Mouse (Mus musculus): ENCODE measurements around the gene Vps37b. TPM values are rescaled to one million over a fixed set of nuclear protein-coding genes. Genes with fewer than 3 reads are reported as not detected.

The Vps37b gene
- polyA plus RNA-seq, 1 experiment from 2014 or later, result 16.7 TPM

DNA sequence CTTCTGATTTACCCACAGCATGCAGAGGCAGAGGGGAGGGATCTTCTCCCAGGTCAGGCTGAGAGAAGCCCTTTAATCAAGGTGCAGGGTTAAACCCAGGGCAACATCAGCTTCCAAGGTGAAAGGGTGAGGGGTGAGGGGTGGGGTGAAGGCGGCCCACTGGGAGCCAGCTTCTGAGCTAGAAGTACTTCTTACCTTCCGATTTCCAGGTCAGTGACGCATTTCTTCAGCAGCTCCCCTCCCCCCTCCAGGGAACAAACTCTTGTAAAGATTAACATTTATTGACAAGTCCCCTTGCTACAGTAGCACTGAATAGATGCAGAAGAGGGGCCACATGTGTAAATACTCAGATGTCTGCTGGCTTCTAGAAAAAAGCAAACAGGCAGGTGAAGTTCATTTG, 54.8 kb downstream of the Vps37b start:
- peak overlapping the region; percentile 75; the same call in 1 of the 2 replicates for H3K4me2 ChIP-seq (replicated peaks; ENCODE audit: low read depth)
- no peak for ATAC-seq
- H3K4me3 ChIP-seq (ENCODE audit: low read depth, low read length), result no peak overlapping the region
- no peaks in the 10 kb centered on the region for H3K27me3 ChIP-seq (replicated peaks; ENCODE audit: control insufficient read depth, insufficient read depth, low read length)
- no peak overlapping the region for H3K9ac ChIP-seq (ENCODE audit: low read depth, low read length)
- peaks cover 15% of the 10 kb centered on the region; the same call in 1 of the 2 replicates for H3K4me1 ChIP-seq (replicated peaks; ENCODE audit: control insufficient read depth, insufficient read depth, low read length)
- TF ChIP-seq CTCF (IDR thresholded peaks at IDR 0.05; ENCODE audit: low read depth), result no peak
- 23% methylated on average over 3 of the region's 3 CpGs for WGBS
- H3K9me3 ChIP-seq (ENCODE audit: control insufficient read depth), result no peaks in the 10 kb centered on the region
- H3K36me3 ChIP-seq (ENCODE audit: control insufficient read depth, insufficient read depth), result no peaks in the 10 kb centered on the region
- peak overlapping the region; percentile 71 for H3K27ac ChIP-seq (ENCODE audit: low read depth, low read length)

DNA sequence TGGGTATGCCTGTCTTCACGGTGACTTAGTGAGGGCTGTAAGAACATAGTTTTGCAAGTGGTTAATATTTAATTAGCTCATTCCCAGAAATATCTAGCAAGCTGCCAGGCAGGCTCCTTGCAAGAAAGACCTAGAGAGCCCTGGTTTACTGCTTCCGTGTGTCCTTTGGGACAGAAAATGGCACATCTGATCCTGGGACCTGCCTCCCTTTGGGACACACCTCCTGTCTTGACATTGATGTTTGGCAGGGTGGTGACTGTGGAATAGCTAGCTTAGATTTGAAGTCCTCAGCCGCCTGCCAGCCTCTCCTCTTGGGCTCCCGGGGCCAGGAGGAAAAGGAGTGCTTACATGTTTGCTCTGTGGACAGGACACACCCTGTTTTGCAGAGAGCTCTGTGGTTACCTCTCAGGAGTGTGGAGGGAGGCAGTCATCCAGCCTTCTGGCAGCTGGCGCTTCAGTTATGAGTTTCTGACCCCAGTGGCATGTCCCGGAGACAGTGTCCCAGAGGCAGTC, 56.3 kb downstream of the Vps37b start:
- Histone ChIP-seq H3K36me3 (ENCODE audit: control insufficient read depth, insufficient read depth) (no peaks in the 10 kb centered on the region), H3K4me3 (ENCODE audit: low read depth, low read length) (peak overlapping the region; percentile 50; the same call in 1 of the 2 replicates), H3K4me2 (replicated peaks; ENCODE audit: low read depth) (peak overlapping the region; percentile 75), H3K9ac (ENCODE audit: low read depth, low read length) (no peak overlapping the region), H3K27me3 (replicated peaks; ENCODE audit: control insufficient read depth, insufficient read depth, low read length) (no peaks in the 10 kb centered on the region), H3K9me3 (ENCODE audit: control insufficient read depth) (no peaks in the 10 kb centered on the region), H3K27ac (ENCODE audit: low read depth, low read length) (peak overlapping the region; percentile 78), H3K4me1 (replicated peaks; ENCODE audit: control insufficient read depth, insufficient read depth, low read length) (0 out of 2 replicates have a peak, but pooled peaks cover 10% of the 10 kb centered on the region)
- TF ChIP-seq CTCF (IDR thresholded peaks at IDR 0.05; ENCODE audit: low read depth), result no peak
- peak; percentile 52 for ATAC-seq
- WGBS, result 28% methylated on average over 6 of the region's 6 CpGs

DNA sequence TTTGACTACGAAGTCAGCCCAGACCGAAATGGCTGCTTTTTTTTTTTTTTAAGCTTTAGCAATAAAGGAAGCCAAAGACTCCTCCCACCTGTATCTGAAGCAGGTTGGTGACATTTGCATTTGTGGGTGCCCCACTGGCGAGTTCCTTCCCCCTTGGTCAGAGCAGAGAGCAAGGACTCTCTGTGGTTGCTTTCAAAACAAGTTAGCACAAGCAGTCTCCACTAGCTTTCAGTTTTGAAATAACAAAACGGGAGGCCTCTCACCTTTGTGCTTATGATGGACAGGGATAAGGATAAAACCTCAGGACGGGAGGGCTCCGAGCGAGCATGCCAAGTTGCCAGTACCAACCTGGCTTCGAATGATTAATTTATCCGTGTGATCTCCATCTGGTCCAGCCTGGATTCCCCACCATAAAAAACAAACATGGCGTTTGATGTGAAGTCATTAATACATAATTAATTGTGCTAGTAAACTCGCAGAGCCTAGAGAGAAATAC, 57.4 kb downstream of the Vps37b start:
- H3K9me3 ChIP-seq (ENCODE audit: control insufficient read depth), result no peaks in the 10 kb centered on the region
- H3K9ac ChIP-seq (ENCODE audit: low read depth, low read length), result peak overlapping the region; percentile 70; the same call in 1 of the 2 replicates
- H3K4me2 ChIP-seq (replicated peaks; ENCODE audit: low read depth), result peak overlapping the region; percentile 75
- H3K4me3 ChIP-seq (ENCODE audit: low read depth, low read length), result peak overlapping the region; percentile 50
- 0 out of 2 replicates have a peak, but pooled peaks cover 10% of the 10 kb centered on the region for H3K4me1 ChIP-seq (replicated peaks; ENCODE audit: control insufficient read depth, insufficient read depth, low read length)
- H3K36me3 ChIP-seq (ENCODE audit: control insufficient read depth, insufficient read depth), result no peaks in the 10 kb centered on the region
- H3K27me3 ChIP-seq (replicated peaks; ENCODE audit: control insufficient read depth, insufficient read depth, low read length), result no peaks in the 10 kb centered on the region
- TF ChIP-seq CTCF (IDR thresholded peaks at IDR 0.05; ENCODE audit: low read depth), result no peak
- H3K27ac ChIP-seq (ENCODE audit: low read depth, low read length), result peak overlapping the region; percentile 90
- no peak for ATAC-seq
- WGBS, result 20% methylated on average over 11 of the region's 11 CpGs

DNA sequence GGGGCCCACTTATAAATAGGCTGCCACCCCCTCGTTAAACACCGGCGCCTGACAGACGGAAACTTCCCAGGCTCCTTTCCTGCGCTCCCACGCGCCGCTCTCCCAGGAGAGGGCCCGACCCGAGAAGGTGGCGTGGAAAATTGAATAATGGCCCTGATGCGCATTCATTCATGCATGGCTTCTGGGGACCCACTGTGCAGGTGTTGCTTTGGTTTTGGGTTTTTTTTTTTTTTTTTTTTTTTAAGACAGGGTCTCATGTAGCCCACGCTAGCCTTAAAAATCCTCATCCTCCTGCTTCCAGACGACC, 57.9 kb downstream of the Vps37b start:
- TF ChIP-seq CTCF (IDR thresholded peaks at IDR 0.05; ENCODE audit: low read depth), result no peak
- Histone ChIP-seq H3K4me3 (ENCODE audit: low read depth, low read length) (peak overlapping the region; percentile 50), H3K9ac (ENCODE audit: low read depth, low read length) (peak overlapping the region; percentile 70), H3K9me3 (ENCODE audit: control insufficient read depth) (no peaks in the 10 kb centered on the region), H3K27ac (ENCODE audit: low read depth, low read length) (peak overlapping the region; percentile 90), H3K4me2 (replicated peaks; ENCODE audit: low read depth) (peak overlapping the region; percentile 75), H3K4me1 (replicated peaks; ENCODE audit: control insufficient read depth, insufficient read depth, low read length) (0 out of 2 replicates have a peak, but pooled peaks cover 10% of the 10 kb centered on the region), H3K27me3 (replicated peaks; ENCODE audit: control insufficient read depth, insufficient read depth, low read length) (no peaks in the 10 kb centered on the region), H3K36me3 (ENCODE audit: control insufficient read depth, insufficient read depth) (no peaks in the 10 kb centered on the region)
- no peak for ATAC-seq
- WGBS, result under 1% methylated on average over 14 of the region's 14 CpGs

DNA sequence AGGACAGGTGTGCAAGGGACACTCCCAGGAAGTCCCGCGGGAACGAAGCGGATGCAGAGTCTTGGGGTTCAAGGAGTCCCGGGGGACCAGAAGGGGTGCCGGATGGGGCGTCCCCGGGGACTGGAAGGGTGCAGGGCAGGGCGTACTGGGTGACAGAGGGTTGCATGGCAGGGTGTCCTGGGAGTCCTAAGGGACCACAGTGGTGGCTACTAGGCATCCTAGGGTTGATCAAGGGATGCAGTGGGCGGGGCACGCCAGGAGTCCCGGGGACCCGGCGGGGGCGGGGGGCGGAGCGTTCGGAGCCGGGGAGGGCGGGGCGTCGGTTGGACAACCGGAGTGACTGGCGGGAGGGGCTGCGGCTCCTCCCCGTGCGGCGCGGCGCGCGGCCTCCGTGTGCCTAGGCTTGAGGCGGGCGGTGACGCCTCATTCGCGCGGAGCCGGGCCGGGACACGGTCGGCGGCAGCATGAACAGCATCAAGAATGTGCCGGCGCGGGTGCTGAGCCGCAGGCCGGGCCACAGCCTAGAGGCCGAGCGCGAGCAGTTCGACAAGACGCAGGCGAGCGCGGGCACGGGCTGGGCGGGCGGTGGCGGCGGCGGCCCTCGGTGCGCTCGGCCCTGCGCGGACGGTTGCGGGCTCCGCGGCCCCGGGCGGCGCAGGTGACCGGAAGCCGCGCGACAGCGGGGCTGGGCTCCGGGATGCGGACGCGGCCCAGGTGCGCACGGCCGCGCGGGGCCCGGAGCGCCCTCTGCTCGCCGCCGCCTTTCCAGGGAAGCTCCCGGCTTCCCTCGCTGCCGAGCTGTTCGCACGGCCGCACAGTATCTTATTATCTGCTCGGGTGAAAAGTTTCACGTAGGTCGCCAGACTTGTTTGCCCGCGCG, 58.5 kb downstream of the Vps37b start, which contains the start of gene Hip1r:
Gene Hip1r (plus strand): TSS at position 330 of the 880 bp plus-strand sequence.
- peak within 1 kb of the TSS; percentile 50 for H3K4me3 ChIP-seq (ENCODE audit: low read depth, low read length)
- WGBS, result under 1% methylated on average over 87 of the region's 106 CpGs
- 0 out of 2 replicates have a peak, but pooled peaks cover 10% of the 10 kb centered on the region for H3K4me1 ChIP-seq (replicated peaks; ENCODE audit: control insufficient read depth, insufficient read depth, low read length)
- no peaks in the 10 kb centered on the region for H3K9me3 ChIP-seq (ENCODE audit: control insufficient read depth)
- ATAC-seq, result peak; percentile 65
- no peaks in the 10 kb centered on the region for H3K27me3 ChIP-seq (replicated peaks; ENCODE audit: control insufficient read depth, insufficient read depth, low read length)
- H3K27ac ChIP-seq (ENCODE audit: low read depth, low read length), result peak within 1 kb of the TSS; percentile 90
- no peaks in the 10 kb centered on the region for H3K36me3 ChIP-seq (ENCODE audit: control insufficient read depth, insufficient read depth)
- peak within 1 kb of the TSS; percentile 75 for H3K4me2 ChIP-seq (replicated peaks; ENCODE audit: low read depth)
- TF ChIP-seq CTCF (IDR thresholded peaks at IDR 0.05; ENCODE audit: low read depth), result no peak
- H3K9ac ChIP-seq (ENCODE audit: low read depth, low read length), result peak within 1 kb of the TSS; percentile 70

DNA sequence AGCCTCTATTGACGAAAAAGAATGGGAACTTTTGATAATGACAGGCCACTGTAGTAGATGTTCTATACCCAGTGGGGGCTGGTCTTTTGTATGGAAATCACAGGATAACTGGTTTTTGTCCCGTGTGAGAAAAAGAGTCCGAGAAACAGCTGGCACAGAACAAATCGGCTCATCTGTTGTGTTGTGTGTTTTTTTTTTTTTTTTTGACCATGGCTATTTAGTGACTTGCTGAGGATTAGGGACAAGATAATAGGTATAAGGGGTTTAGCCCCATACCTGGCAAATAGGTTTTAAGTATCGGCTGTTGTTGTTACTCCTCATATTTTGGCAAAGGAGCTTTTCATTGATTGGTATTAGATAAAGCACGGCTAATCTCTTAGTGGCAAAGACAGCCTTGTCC, 59.6 kb downstream of the Vps37b start:
- 68% methylated on average over 6 of the region's 6 CpGs for WGBS
- no peak for TF ChIP-seq CTCF (IDR thresholded peaks at IDR 0.05; ENCODE audit: low read depth)
- Histone ChIP-seq H3K9me3 (ENCODE audit: control insufficient read depth) (no peaks in the 10 kb centered on the region), H3K27ac (ENCODE audit: low read depth, low read length) (no peak overlapping the region), H3K4me2 (replicated peaks; ENCODE audit: low read depth) (no peak overlapping the region), H3K4me1 (replicated peaks; ENCODE audit: control insufficient read depth, insufficient read depth, low read length) (0 out of 2 replicates have a peak, but pooled peaks cover 10% of the 10 kb centered on the region), H3K27me3 (replicated peaks; ENCODE audit: control insufficient read depth, insufficient read depth, low read length) (no peaks in the 10 kb centered on the region), H3K4me3 (ENCODE audit: low read depth, low read length) (no peak overlapping the region), H3K36me3 (ENCODE audit: control insufficient read depth, insufficient read depth) (no peaks in the 10 kb centered on the region), H3K9ac (ENCODE audit: low read depth, low read length) (no peak overlapping the region)
- no peak for ATAC-seq
